Mouse (Mus musculus): ENCODE results near the gene Gm10491.

- TF ChIP-seq CTCF (IDR thresholded peaks at IDR 0.05; ENCODE audit: extremely low read depth, insufficient read depth, low read length): no peak
- TF ChIP-seq POLR2A (IDR thresholded peaks at IDR 0.05; ENCODE audit: extremely low read depth, insufficient read depth, low read length): no peak
Measured at GRCm38 (mm10) chrX:7910473-7910872, 2.8 kb upstream of the Gm10491 start.
